Mouse (Mus musculus) hindbrain, embryonic 16.5 days (tissue): ENCODE measurements at regions not wholly inside any gene's neighbourhood (a gene's known extent, or its start where the extent isn't known, plus 50 kb on each side); places are given as distances from the start of the nearest gene placed in this dataset.

ENCODE experiments used
- ATAC-seq: fragments of 200-750 bp; cut with Nextera tagmentation; 2 replicates; pipeline ENCODE4 v1.8.0; 2017; ENCODE audit warnings: moderate TSS enrichment, moderate library complexity
- H3K27ac ChIP-seq: fragments of 300-500 bp; sonication (generic); 2 replicates; pipeline ENCODE4 v1.5.1; 2014; ENCODE audit warnings: low read depth, mild to moderate bottlenecking, control low read depth, low read length, moderate library complexity
- H3K27me3 ChIP-seq: fragments of 300-500 bp; sonication (generic); replicated peaks from 2 replicates; pipeline ENCODE4 v1.6.1; 2014; ENCODE audit warnings: low read length; ENCODE audit not compliant: control insufficient read depth, insufficient read depth
- H3K36me3 ChIP-seq: fragments of 300-500 bp; sonication (generic); 2 replicates; pipeline ENCODE4 v1.6.1; 2014; ENCODE audit warnings: mild to moderate bottlenecking, low read length, moderate library complexity, mixed read lengths; ENCODE audit not compliant: control insufficient read depth, insufficient read depth
- H3K4me1 ChIP-seq: fragments of 300-500 bp; sonication (generic); 2 replicates; pipeline ENCODE4 v1.6.1; 2014; ENCODE audit warnings: low read depth, low read length; ENCODE audit not compliant: control insufficient read depth, insufficient read depth
- H3K4me2 ChIP-seq: fragments of 300-500 bp; sonication (generic); 2 replicates; pipeline ENCODE4 v1.6.1; 2014; ENCODE audit warnings: mild to moderate bottlenecking, low read length, control low read depth, moderate library complexity
- H3K4me3 ChIP-seq: fragments of 300-500 bp; sonication (generic); 2 replicates; pipeline ENCODE4 v1.5.1; 2014; ENCODE audit warnings: mild to moderate bottlenecking, low read length, control low read depth, moderate library complexity
- H3K9ac ChIP-seq: fragments of 300-500 bp; sonication (generic); 2 replicates; pipeline ENCODE4 v1.6.1; 2014; ENCODE audit warnings: low read depth, mild to moderate bottlenecking, control low read depth, low read length, moderate library complexity
- H3K9me3 ChIP-seq: fragments of 300-500 bp; sonication (generic); 2 replicates; pipeline ENCODE4 v1.6.1; 2014; ENCODE audit warnings: mild to moderate bottlenecking, low read length, moderate library complexity; ENCODE audit not compliant: control insufficient read depth
- WGBS: fragments of 180-500 bp; shearing (Covaris S2); extraction: QIAGEN DNeasy Blood & Tissue Kit; methylation state at CpG from one replicate; pipeline ENCODE4 v1.1.7; 2014; 5-methylcytosine and 5-hydroxymethylcytosine counted together

DNA sequence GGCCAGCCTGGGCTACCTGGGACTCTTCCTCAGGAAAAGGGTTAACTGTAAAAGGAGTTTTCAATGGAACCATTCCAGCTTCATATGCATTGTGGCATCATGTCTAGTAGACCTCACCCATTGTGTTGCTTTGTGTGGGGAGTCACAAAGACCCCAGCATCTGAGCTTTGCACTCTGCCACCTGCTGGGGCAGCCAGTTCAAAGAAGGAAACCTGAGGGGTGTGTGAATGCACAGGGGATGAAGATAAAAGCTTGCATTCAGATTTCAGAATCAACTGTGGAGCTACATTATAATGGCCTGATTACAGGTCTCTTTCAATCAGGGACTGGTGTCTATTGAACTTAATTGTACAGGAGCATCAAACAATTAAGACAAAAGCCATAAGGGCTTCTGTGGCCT lies 215.4 kb upstream of the Runx1 start:
- Histone ChIP-seq H3K4me2 (no peak overlapping the region), H3K27me3 (no peaks in the 10 kb centered on the region), H3K27ac (no peak overlapping the region), H3K9ac (no peak overlapping the region), H3K4me1 (no peaks in the 10 kb centered on the region), H3K9me3 (no peaks in the 10 kb centered on the region), H3K4me3 (no peak overlapping the region), H3K36me3 (no peaks in the 10 kb centered on the region)
- no peak for ATAC-seq

DNA sequence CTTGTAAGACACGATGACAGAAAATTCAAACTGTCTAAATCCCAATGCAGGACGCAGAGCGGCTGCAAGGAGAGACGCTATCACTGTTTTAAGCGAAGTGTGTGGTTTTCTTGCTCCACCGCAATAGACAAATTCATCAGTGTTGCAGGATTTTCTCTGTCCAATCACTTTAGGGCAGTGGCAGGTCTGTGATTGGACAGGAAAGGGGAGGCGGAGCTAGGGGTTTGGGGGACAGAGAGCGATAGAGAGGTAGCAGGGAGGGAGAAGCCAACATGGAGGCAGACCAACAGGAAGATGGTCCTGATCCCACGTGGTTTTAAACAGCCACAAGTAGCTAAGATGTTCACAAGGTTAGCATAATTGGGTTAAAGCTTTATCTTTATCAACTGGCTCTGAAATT lies 209.7 kb upstream of the Runx1 start:
- 90% methylated on average over 9 of the region's 9 CpGs for WGBS
- Histone ChIP-seq H3K27ac (no peak overlapping the region), H3K36me3 (no peaks in the 10 kb centered on the region), H3K4me1 (no peaks in the 10 kb centered on the region), H3K4me3 (no peak overlapping the region), H3K27me3 (no peaks in the 10 kb centered on the region), H3K9me3 (no peaks in the 10 kb centered on the region), H3K9ac (no peak overlapping the region), H3K4me2 (no peak overlapping the region)
- ATAC-seq, result no peak

DNA sequence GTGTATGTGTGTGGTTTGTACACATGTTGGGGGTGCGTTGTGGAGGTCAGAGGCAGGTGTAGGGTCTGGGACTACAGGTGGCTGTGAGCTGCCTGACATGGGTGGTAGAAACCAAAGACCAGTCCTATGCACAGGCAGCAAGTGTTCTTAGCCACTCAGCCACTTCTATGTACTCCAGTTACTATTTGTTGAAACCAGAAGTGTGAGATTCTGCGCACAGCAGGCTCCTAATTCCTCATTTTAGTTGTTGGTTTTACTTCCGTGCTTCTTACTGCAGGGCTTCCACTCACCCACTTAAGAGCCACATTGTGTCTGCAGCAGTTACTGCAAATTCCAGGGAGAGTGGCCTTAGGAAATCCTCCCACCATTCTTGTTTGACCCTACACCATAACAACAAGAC lies 208.0 kb upstream of the Runx1 start:
- WGBS, result 80% methylated on average over 3 of the region's 3 CpGs
- no peaks in the 10 kb centered on the region for H3K36me3 ChIP-seq
- H3K9me3 ChIP-seq, result no peaks in the 10 kb centered on the region
- H3K27ac ChIP-seq, result no peak overlapping the region
- H3K4me2 ChIP-seq, result no peak overlapping the region
- H3K9ac ChIP-seq, result no peak overlapping the region
- no peaks in the 10 kb centered on the region for H3K27me3 ChIP-seq
- no peaks in the 10 kb centered on the region for H3K4me1 ChIP-seq
- ATAC-seq, result no peak
- no peak overlapping the region for H3K4me3 ChIP-seq

DNA sequence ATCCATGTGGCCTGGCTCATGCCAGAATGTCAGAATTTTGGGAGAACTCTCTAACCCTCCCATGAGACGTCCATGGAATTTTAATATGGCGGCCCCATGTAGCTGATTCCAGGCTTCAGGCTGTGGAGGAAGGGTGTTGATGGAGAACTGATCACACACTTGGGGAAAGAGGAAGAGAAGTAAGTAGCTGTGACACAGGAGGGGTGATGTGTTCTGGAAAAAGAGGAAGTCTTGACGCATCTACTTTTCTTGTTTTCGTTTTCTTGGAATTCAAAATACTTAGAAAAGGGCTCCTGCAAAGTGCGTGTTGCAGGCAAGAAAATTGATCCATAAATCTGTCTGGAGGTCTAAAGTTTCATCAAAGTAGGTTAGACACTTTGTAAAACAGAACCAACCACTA lies 205.7 kb upstream of the Runx1 start:
- Histone ChIP-seq H3K4me3 (no peak overlapping the region), H3K36me3 (no peaks in the 10 kb centered on the region), H3K4me1 (no peaks in the 10 kb centered on the region), H3K27ac (no peak overlapping the region), H3K9ac (no peak overlapping the region), H3K27me3 (no peaks in the 10 kb centered on the region), H3K4me2 (no peak overlapping the region), H3K9me3 (no peaks in the 10 kb centered on the region)
- 88% methylated on average over 5 of the region's 5 CpGs for WGBS
- no peak for ATAC-seq

DNA sequence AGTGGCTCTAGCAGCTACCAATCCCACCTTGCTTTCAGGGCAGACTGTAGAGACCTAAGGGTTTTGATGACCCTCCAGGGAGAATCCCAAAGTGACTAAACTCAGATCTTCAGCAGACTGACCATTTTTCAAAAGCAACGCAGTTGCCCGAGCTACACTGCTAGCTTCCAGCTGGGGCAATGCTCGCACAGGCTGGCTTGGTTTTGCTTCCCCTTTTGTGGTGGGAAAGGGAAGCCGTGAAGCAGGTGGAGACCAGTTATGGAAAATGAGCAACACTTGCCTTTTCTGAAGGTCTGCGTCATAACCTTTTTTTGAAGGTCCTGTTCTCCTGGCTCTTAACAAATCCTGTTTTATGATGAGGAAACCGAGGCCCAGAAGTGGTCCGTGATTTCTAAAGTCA lies 202.7 kb upstream of the Runx1 start:
- ATAC-seq, result no peak
- Histone ChIP-seq H3K4me2 (no peak overlapping the region), H3K36me3 (no peaks in the 10 kb centered on the region), H3K27ac (no peak overlapping the region), H3K4me3 (no peak overlapping the region), H3K27me3 (no peaks in the 10 kb centered on the region), H3K9ac (no peak overlapping the region), H3K9me3 (no peaks in the 10 kb centered on the region), H3K4me1 (no peaks in the 10 kb centered on the region)
- WGBS, result 83% methylated on average over 7 of the region's 7 CpGs

GRCm38 (mm10) chr16:93028016-93028415 lies 202.1 kb upstream of the Runx1 start:
- H3K27me3 ChIP-seq, result no peaks in the 10 kb centered on the region
- H3K4me3 ChIP-seq, result no peak overlapping the region
- WGBS, result 89% methylated on average over 7 of the region's 7 CpGs
- no peak overlapping the region for H3K4me2 ChIP-seq
- H3K9ac ChIP-seq, result no peak overlapping the region
- no peak overlapping the region for H3K27ac ChIP-seq
- no peak for ATAC-seq
- H3K36me3 ChIP-seq, result no peaks in the 10 kb centered on the region
- H3K9me3 ChIP-seq, result no peaks in the 10 kb centered on the region
- no peaks in the 10 kb centered on the region for H3K4me1 ChIP-seq

- no peaks in the 10 kb centered on the region for H3K27me3 ChIP-seq
- no peaks in the 10 kb centered on the region for H3K9me3 ChIP-seq
- H3K4me2 ChIP-seq, result no peak overlapping the region
- no peak for ATAC-seq
- H3K4me1 ChIP-seq, result no peaks in the 10 kb centered on the region
- no peak overlapping the region for H3K27ac ChIP-seq
- H3K9ac ChIP-seq, result no peak overlapping the region
- H3K4me3 ChIP-seq, result no peak overlapping the region
- H3K36me3 ChIP-seq, result no peaks in the 10 kb centered on the region
- 57% methylated on average over 11 of the region's 11 CpGs for WGBS
Observed at GRCm38 (mm10) chr16:93026094-93026648, 200.2 kb upstream of the Runx1 start.

DNA sequence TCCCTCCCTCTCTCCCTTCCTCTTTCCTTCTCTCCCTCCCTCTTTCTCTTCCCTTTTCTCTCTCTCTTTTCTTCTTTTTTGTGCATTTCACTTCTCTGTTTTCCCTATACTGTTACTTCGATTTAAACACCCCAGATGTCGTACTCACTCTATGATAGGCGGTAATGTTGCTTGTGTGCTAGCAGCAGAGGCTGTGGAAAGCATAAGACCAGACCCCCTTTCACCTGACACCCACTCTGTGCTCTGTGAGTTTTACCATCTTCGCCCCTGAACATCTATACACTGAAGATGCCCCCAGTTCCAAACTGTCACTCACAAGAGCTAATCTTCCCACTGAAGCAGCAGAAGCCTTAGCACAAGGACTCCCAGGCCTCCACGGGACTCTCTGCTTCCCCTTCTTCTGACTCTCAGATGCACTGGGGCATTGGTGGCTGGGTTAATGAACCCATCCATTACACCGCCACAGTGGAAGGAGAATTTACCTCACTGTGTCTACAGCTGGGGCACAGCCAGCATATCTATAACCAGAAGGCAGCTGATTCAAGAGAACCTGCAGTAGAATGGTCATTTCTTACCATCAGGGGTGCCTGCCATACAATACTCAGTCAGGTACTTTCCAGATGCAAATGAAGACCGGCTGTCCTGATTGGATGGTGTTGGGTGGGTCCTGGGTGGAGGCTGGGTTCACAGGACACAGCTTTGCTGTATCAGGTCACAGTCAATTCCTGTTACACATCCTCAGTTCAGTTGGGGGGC lies 194.0 kb upstream of the Runx1 start:
- Histone ChIP-seq H3K4me3 (no peak overlapping the region), H3K9ac (no peak overlapping the region), H3K36me3 (no peaks in the 10 kb centered on the region), H3K4me1 (no peaks in the 10 kb centered on the region), H3K4me2 (no peak overlapping the region), H3K9me3 (no peaks in the 10 kb centered on the region), H3K27ac (no peak overlapping the region), H3K27me3 (no peaks in the 10 kb centered on the region; the same call in 1 of the 2 replicates)
- WGBS, result 68% methylated on average over 7 of the region's 7 CpGs
- ATAC-seq, result no peak

GRCm38 (mm10) chr16:93018766-93019165 lies 192.8 kb upstream of the Runx1 start:
- Histone ChIP-seq H3K4me3 (no peak overlapping the region), H3K36me3 (no peaks in the 10 kb centered on the region), H3K4me2 (no peak overlapping the region), H3K27me3 (no peaks in the 10 kb centered on the region; the same call in 1 of the 2 replicates), H3K9me3 (no peaks in the 10 kb centered on the region), H3K27ac (no peak overlapping the region), H3K4me1 (no peaks in the 10 kb centered on the region), H3K9ac (no peak overlapping the region)
- ATAC-seq, result no peak
- WGBS, result 62% methylated on average over 5 of the region's 5 CpGs
